Mouse (Mus musculus): ENCODE results near the gene H3f3a.

- no peak for TF ChIP-seq CTCF (IDR thresholded peaks at IDR 0.05)
- no peak for TF ChIP-seq POLR2A (IDR thresholded peaks at IDR 0.05; ENCODE audit: insufficient read depth, low read depth, low read length)
- TF ChIP-seq EP300 (IDR thresholded peaks at IDR 0.05; ENCODE audit: insufficient read depth, low read depth, low read length) = no peak
These were observed 12.9 kb downstream of the H3f3a start for GRCm38 (mm10) chr1:180800814-180801213.
